Mouse (Mus musculus): Measurements from ENCODE around the gene Ankrd6. TPM values are rescaled to one million over a fixed set of nuclear protein-coding genes. Genes with fewer than 3 reads are reported as not detected.

Gene Ankrd6
- polyA plus RNA-seq, 1 experiment from 2014 or later, result 12.2 TPM

DNA sequence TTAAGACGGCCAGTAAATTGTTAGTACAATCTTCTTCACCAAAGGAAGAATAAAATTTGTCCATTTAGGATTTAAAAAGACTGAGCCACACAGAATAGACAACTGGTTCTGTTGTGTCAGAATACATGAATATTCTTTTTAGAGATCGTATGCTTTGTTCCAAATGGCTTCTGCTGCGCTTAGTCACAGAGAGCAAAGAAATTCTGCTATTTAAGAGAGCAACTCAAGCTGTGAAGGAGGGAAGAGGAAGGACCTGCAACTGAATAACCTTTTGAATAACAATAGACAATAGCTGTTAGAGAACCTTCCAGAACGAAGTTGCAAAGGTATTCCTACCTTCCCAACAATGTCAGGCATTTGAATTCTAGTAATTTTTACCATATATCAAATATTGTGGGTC, 9.7 kb downstream of the Ankrd6 start:
- peaks cover 27% of the 10 kb centered on the region for H3K4me1 ChIP-seq
- no peaks in the 10 kb centered on the region for H3K36me3 ChIP-seq (replicated peaks)
- DNase-seq (ENCODE audit: low spot score), result no peak
- H3K27me3 ChIP-seq (replicated peaks; ENCODE audit: low read depth, poor library complexity, severe bottlenecking), result no peaks in the 10 kb centered on the region
- 73% methylated on average over 4 of the region's 4 CpGs for WGBS
- H3K4me3 ChIP-seq, result no peak overlapping the region
- no peaks in the 10 kb centered on the region for H3K9me3 ChIP-seq
- no peak overlapping the region for H3K27ac ChIP-seq (replicated peaks)

DNA sequence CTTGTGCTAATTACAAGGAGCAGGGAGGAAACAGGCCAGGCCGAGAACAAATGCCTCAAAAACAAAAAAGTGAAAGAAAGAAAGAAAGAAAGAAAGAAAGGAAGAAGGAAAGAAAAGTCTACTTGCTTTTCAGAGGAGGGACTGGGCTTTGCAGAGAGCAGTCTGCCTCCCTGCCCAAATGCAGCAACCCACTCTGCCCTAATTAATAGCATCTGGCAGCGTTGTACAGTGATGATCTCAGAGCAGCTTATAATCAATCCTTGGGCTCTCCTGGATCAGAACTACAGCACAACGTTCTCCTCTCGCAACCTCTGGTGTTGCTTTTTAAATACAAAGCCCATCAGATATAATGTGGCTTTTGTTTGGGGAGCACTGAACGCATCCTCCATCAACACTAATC, 10.7 kb downstream of the Ankrd6 start:
- no peaks in the 10 kb centered on the region for H3K9me3 ChIP-seq
- H3K36me3 ChIP-seq (replicated peaks), result no peaks in the 10 kb centered on the region
- no peaks in the 10 kb centered on the region for H3K27me3 ChIP-seq (replicated peaks; ENCODE audit: low read depth, poor library complexity, severe bottlenecking)
- DNase-seq (ENCODE audit: low spot score), result peak; percentile 44
- peaks cover 28% of the 10 kb centered on the region for H3K4me1 ChIP-seq
- H3K4me3 ChIP-seq, result no peak overlapping the region
- H3K27ac ChIP-seq (replicated peaks), result peak overlapping the region; percentile 40
- WGBS, result 47% methylated on average over 5 of the region's 5 CpGs

DNA sequence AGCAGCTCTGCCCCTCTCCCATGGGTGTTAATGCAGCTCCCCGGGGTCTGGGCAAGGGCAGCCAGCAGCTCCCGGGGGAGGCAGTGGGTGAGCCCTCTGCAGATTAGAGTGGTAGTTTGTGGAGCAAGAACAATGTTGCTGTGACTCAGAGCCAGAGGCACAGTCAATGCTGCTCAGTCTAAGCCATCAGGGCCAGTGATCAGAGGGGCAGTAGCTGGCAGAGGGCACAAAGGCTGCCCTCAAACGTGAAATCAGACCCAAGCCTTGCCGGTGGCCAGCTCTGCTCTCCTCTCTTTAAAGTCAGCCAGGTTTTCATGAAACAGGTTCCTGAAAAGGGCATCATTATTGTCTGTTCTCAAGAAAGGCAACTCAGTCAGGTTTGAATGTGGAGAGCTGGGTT, 11.1 kb downstream of the Ankrd6 start:
- no peaks in the 10 kb centered on the region for H3K27me3 ChIP-seq (replicated peaks; ENCODE audit: low read depth, poor library complexity, severe bottlenecking)
- H3K36me3 ChIP-seq (replicated peaks), result no peaks in the 10 kb centered on the region
- H3K4me3 ChIP-seq, result no peak overlapping the region
- H3K4me1 ChIP-seq, result peaks cover 28% of the 10 kb centered on the region
- 31% methylated on average over 4 of the region's 4 CpGs for WGBS
- H3K9me3 ChIP-seq, result no peaks in the 10 kb centered on the region
- peak overlapping the region; percentile 40 for H3K27ac ChIP-seq (replicated peaks)
- DNase-seq (ENCODE audit: low spot score), result no peak

DNA sequence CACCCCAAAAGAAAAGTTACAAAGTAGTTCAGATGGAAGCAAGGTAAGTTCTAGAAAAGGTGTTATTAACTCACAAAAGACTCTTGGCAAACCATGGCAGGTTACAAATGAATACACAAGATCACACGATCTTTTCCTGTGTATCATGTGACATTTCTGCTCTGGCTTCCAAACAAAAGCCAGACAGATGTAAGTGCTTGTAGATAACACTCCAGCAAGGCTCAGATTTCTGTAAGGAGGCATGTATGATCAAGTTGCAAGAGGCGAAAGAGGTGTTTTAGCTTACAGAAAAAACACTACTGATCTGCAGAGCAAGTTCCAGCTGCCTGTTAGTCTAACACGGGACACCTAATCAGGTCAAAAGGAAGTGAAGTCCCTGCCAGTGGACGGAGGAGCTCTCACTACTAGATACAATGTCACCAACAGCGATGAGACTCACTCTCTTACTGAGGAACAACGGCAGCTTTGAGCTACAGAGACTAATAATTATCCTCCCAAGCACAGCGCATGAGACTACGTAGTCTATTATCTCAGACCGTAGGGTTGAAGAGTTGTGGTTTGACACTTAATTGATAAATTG, 13.8 kb downstream of the Ankrd6 start:
- WGBS, result 38% methylated on average over 9 of the region's 9 CpGs
- DNase-seq (ENCODE audit: low spot score), result peak; percentile 26
- Histone ChIP-seq H3K27me3 (replicated peaks; ENCODE audit: low read depth, poor library complexity, severe bottlenecking) (no peaks in the 10 kb centered on the region), H3K9me3 (no peaks in the 10 kb centered on the region), H3K36me3 (replicated peaks) (no peaks in the 10 kb centered on the region), H3K27ac (replicated peaks) (peak overlapping the region; percentile 72), H3K4me1 (peaks cover 36% of the 10 kb centered on the region), H3K4me3 (0 out of 2 replicates have a peak overlapping the region, but pooled peaks have one; percentile 3)

DNA sequence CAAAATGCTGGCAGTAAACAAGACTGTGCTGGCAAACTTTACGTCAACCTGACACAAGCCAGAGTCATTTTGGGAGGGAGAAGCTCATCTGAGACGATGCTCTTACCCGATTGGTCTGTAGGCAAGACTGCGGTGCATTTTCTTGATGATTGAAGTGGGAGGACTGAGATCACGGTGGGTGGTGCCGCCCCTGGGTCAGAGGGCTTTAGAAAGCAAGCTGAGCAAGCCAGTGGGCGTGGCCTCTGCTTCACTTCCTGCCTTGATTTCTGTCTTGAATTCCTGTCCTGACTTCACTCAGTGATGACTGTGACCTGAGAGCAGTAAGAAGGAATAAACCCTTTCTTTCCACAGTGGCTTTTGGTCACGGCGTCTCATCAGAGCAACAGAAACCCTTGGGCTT, 18.6 kb downstream of the Ankrd6 start:
- Histone ChIP-seq H3K27me3 (replicated peaks; ENCODE audit: low read depth, poor library complexity, severe bottlenecking) (no peaks in the 10 kb centered on the region), H3K27ac (replicated peaks) (peak overlapping the region; percentile 4; the same call in 1 of the 2 replicates), H3K36me3 (replicated peaks) (no peaks in the 10 kb centered on the region; the same call in 1 of the 2 replicates), H3K9me3 (no peaks in the 10 kb centered on the region), H3K4me3 (no peak overlapping the region), H3K4me1 (peaks cover 22% of the 10 kb centered on the region)
- peak; percentile 67 for DNase-seq (ENCODE audit: low spot score)
- 57% methylated on average over 9 of the region's 9 CpGs for WGBS

DNA sequence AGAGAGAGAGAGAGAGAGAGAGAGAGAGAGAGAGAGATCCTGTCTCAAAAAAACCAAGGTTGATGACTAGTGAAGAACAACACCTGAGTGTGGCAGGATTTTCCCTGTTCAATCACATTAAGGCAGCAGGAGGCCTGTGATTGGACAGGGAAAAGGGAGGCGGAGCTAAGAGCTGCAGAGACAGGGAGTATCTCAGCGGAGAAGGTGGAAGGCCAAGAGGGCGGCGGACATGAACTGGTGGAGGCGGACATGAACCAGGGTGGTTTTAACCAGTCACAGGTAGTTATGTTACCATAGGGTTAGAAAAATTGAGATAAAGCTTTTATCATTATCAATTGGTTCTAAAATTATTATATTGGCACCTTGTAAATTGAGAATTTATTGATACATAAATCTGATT, 20.9 kb downstream of the Ankrd6 start:
- no peak overlapping the region for H3K4me3 ChIP-seq
- WGBS, result 94% methylated on average over 5 of the region's 5 CpGs

DNA sequence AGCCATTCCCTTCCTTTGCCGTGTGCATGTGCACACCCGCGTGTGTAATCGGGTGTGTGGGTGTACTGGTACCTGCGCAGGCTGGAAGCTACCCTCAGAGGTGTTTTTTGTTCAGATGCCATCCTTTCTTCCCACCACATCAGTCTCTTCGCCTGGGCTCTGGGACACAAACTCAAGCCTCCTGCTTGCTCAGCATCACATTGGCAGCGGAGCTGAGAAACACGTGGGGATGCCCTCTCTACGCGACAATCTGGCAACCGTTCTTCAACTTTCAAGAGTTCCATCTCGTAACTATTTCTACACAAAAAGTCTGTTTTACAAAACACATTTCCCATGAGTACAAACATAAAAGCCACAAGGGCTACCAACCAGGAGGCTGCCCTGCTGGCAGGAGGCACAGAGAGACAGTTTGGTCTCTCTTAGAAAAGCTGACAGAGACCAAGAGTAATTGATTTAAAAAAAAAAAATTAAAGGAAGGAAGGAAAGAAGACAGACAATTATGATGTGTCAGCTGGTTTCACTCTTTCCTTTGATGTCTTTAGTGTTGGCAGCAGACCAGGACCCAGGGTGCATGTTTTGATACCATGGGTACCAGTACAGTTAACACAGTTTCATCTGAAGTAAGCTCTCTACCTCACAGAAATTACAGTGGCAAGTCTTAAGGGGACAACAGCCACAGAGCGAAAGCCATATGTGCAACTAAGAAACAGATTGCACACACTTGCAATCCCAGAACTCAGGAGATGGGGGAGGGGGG, 21.8 kb downstream of the Ankrd6 start:
- no peak for DNase-seq (ENCODE audit: low spot score)
- no peaks in the 10 kb centered on the region for H3K27me3 ChIP-seq (replicated peaks; ENCODE audit: low read depth, poor library complexity, severe bottlenecking)
- H3K4me3 ChIP-seq, result no peak overlapping the region
- H3K36me3 ChIP-seq (replicated peaks), result no peaks in the 10 kb centered on the region; the same call in 1 of the 2 replicates
- H3K27ac ChIP-seq (replicated peaks), result no peak overlapping the region
- no peaks in the 10 kb centered on the region for H3K9me3 ChIP-seq
- 95% methylated on average over 13 of the region's 13 CpGs for WGBS
- H3K4me1 ChIP-seq, result peaks cover 14% of the 10 kb centered on the region

More for the DNA sequence above, 20.9 kb downstream of the Ankrd6 start:
- Histone ChIP-seq H3K4me1 (peaks cover 11% of the 10 kb centered on the region), H3K27ac (replicated peaks) (no peak overlapping the region), H3K27me3 (replicated peaks; ENCODE audit: low read depth, poor library complexity, severe bottlenecking) (no peaks in the 10 kb centered on the region), H3K9me3 (no peaks in the 10 kb centered on the region), H3K36me3 (replicated peaks) (no peaks in the 10 kb centered on the region; the same call in 1 of the 2 replicates)
- no peak for DNase-seq (ENCODE audit: low spot score)

DNA sequence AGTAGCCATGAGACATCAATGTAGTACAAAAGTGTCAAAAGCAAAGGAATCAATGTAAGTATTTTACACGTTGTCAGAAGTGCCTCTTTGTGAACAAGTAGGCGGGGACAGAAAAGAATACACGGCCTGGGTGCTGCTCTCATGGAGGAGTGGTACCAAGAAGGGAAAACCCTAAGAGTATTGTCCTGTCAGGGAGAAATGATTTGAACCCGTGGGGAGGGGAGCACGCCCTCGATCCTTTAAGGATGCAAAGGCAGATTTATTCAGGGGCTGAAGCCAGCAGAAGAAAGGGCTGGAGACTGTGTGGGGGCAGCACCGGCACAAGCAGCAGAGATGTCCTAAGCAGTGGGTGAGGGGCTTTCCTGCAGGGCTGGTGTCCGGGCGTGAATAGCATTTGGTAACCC, 26.7 kb downstream of the Ankrd6 start:
- H3K4me1 ChIP-seq, result peaks cover 37% of the 10 kb centered on the region
- H3K27me3 ChIP-seq (replicated peaks; ENCODE audit: low read depth, poor library complexity, severe bottlenecking), result no peaks in the 10 kb centered on the region
- 20% methylated on average over 9 of the region's 9 CpGs for WGBS
- no peaks in the 10 kb centered on the region; the same call in 1 of the 2 replicates for H3K36me3 ChIP-seq (replicated peaks)
- no peaks in the 10 kb centered on the region for H3K9me3 ChIP-seq
- peak overlapping the region; percentile 35 for H3K4me3 ChIP-seq
- peak overlapping the region; percentile 82 for H3K27ac ChIP-seq (replicated peaks)
- peak; percentile 23 for DNase-seq (ENCODE audit: low spot score)

DNA sequence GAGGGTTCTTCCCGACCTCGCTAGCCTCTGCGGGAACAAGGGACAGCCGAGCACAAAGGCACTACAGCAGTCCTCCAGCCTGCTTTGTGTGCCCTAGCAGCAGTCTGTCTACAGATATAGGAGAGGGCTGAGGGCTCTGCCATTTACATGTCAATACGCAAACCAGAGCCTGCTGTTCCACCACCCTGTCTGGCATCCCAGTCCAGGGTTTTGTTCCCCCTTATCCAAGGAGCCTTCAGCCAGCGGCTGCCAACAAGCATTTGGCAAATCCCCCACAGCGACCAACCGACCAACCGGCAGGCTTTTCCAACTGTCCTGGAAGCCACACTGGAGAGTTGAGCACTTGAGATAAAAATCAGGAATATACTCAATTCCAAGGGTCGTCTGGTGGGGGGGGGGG, 27.2 kb downstream of the Ankrd6 start:
- peak; percentile 72 for DNase-seq (ENCODE audit: low spot score)
- peak overlapping the region; percentile 35 for H3K4me3 ChIP-seq
- peak overlapping the region; percentile 82 for H3K27ac ChIP-seq (replicated peaks)

DNA sequence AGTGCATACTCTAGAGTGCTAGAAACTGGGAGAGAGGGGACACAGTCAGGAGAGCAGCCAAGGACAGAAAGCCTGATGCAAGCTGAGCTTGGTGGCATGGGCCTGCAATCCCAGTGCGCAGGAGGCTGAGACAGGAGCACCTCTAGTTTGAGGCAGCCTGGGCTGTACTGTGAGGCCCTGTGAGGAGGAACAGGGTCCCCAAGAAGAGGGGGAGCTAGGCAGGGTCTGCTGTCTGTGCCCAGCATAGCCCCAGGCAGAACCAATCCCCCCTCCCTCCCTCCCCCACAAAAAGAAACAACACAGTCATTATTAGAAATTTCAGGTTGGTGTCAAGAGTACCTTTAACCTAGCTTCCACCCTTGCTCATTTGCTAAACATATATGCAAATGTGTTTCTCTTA, 27.8 kb downstream of the Ankrd6 start:
- peak overlapping the region; percentile 35 for H3K4me3 ChIP-seq
- H3K36me3 ChIP-seq (replicated peaks), result no peaks in the 10 kb centered on the region
- peak overlapping the region; percentile 82 for H3K27ac ChIP-seq (replicated peaks)
- no peaks in the 10 kb centered on the region for H3K27me3 ChIP-seq (replicated peaks; ENCODE audit: low read depth, poor library complexity, severe bottlenecking)
- WGBS, result 83% methylated on average over 1 of the region's 1 CpGs
- no peaks in the 10 kb centered on the region for H3K9me3 ChIP-seq
- DNase-seq (ENCODE audit: low spot score), result no peak
- H3K4me1 ChIP-seq, result peaks cover 47% of the 10 kb centered on the region

More for the DNA sequence above, 27.2 kb downstream of the Ankrd6 start:
- Histone ChIP-seq H3K27me3 (replicated peaks; ENCODE audit: low read depth, poor library complexity, severe bottlenecking) (no peaks in the 10 kb centered on the region), H3K36me3 (replicated peaks) (no peaks in the 10 kb centered on the region), H3K4me1 (peaks cover 41% of the 10 kb centered on the region), H3K9me3 (no peaks in the 10 kb centered on the region)
- WGBS, result 3% methylated on average over 10 of the region's 10 CpGs

DNA sequence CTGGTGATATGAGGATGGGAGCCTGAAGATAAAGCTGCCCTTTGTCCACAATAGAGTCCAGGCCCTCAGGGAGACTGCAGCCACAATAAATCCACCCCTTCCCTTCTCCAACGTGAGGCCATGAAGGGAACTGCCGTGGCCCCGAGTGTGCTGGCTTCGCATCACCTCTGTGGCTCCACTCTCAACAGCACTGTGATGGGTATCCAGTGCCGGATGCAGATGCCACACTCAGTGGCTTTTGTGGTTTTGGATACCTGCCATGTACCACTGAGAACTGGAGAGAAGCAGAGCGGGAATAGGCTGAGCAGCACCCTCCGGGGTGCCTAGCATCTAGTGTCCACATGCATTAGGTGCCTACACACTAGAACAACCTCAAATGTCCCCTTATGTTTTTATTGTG, 29.8 kb downstream of the Ankrd6 start:
- no peaks in the 10 kb centered on the region for H3K27me3 ChIP-seq (replicated peaks; ENCODE audit: low read depth, poor library complexity, severe bottlenecking)
- DNase-seq (ENCODE audit: low spot score), result no peak

DNA sequence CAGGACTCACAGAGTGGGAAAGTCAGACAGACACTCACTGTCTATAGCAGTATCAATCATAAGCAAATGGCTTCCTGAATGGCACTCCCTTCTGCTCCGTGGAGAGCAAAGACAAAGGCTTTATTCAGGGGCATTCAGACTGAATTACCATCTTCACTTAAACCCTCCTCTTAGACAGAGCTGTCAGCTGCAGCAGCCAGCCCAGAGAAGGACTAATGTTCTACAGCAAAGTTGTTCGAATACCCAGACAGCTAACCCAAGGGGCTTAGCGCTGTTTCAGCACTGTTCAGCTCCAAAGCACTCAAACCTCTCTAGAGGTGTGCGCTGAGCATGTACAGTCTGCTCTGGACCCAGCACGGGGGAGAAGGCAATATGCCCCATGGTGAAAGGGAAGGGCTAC, 32.1 kb downstream of the Ankrd6 start:
- Histone ChIP-seq H3K4me3 (no peak overlapping the region), H3K27me3 (replicated peaks; ENCODE audit: low read depth, poor library complexity, severe bottlenecking) (no peaks in the 10 kb centered on the region), H3K4me1 (peaks cover 68% of the 10 kb centered on the region), H3K27ac (replicated peaks) (no peak overlapping the region), H3K36me3 (replicated peaks) (no peaks in the 10 kb centered on the region), H3K9me3 (no peaks in the 10 kb centered on the region)
- 55% methylated on average over 5 of the region's 5 CpGs for WGBS
- DNase-seq (ENCODE audit: low spot score), result no peak

More for the DNA sequence above, 29.8 kb downstream of the Ankrd6 start:
- Histone ChIP-seq H3K9me3 (no peaks in the 10 kb centered on the region), H3K4me3 (no peak overlapping the region), H3K36me3 (replicated peaks) (no peaks in the 10 kb centered on the region), H3K4me1 (peaks cover 65% of the 10 kb centered on the region), H3K27ac (replicated peaks) (no peak overlapping the region)
- WGBS, result 71% methylated on average over 7 of the region's 7 CpGs

Measured in embryonic facial prominence, embryonic 10.5 days (tissue).